Mouse (Mus musculus) retina, postnatal 7 days (tissue): ENCODE data around the gene Atp11c.

ENCODE experiments used
- DNase-seq: peaks from one replicate; pipeline ENCODE4 v3.0.0-alpha.2; 2012; ENCODE audit warnings: low read depth, low spot score

Gene Atp11c

DNA sequence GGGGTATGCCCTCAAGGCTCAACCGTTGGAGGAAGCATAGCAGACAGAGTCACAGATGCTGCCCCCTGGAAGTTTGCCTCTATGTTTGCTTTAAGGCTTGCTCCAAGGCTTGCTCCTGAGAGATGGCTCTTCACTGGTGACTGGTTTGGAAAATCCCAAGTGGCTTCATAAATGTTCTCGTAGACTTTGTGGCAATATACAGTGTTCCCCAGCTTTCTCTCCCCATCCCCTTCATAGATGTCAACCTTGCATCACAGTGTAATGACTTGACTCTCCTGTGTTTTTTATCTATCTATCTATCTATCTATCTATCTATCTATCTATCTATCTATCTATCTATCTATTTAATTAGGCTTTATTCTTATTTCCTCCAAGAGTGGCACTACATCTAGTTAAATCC lies at the start of gene Atp11c:
Gene Atp11c (minus strand): TSS at position 101 of the 400 bp plus-strand sequence.
- DNase-seq = no peak

- DNase-seq = peak; percentile 1
Measured at GRCm38 (mm10) chrX:60609202-60609601, 16.7 kb upstream of the Atp11c start.

DNA sequence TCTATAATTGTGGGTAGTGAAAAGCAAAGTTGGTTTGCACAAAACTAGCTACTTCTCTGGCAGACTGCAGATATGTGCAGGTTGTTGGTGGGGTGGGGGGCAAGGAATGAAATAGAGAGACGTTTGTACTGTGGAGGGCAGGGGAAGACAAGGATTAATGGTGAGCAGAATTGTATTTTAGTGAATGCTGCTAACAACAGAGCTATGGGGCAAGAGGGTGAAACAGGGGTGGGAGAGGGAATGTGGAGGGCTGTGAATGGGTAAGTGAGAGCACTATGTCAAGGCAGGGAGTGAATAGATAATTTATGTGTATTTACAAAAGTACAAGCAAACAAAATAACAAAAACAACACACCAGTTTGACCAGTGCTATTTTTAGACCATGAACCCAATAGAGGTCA lies 22.0 kb downstream of the Atp11c start:
- no peak for DNase-seq

- no peak for DNase-seq
Measured at GRCm38 (mm10) chrX:60569047-60569446, 23.5 kb downstream of the Atp11c start.

DNA sequence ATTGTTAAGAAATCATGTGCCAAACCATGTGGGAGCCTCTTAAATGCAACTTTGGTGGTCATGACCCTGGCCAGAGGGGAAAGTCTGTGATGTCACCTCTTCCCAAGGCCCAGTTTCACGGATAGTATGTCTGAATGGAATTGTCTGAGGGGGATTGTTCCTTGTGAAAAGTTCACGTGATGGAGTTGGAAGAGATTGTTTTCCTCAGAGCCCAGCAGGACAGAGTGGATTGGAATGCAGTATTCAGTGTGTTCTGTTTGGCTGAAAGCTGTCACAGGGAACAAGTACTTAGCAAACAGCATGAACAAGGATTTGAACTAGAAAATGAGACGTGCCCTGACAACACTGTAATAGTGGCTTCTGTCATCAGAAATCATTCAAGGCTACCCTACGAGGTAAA lies 37.3 kb downstream of the Atp11c start:
- DNase-seq = no peak

DNA sequence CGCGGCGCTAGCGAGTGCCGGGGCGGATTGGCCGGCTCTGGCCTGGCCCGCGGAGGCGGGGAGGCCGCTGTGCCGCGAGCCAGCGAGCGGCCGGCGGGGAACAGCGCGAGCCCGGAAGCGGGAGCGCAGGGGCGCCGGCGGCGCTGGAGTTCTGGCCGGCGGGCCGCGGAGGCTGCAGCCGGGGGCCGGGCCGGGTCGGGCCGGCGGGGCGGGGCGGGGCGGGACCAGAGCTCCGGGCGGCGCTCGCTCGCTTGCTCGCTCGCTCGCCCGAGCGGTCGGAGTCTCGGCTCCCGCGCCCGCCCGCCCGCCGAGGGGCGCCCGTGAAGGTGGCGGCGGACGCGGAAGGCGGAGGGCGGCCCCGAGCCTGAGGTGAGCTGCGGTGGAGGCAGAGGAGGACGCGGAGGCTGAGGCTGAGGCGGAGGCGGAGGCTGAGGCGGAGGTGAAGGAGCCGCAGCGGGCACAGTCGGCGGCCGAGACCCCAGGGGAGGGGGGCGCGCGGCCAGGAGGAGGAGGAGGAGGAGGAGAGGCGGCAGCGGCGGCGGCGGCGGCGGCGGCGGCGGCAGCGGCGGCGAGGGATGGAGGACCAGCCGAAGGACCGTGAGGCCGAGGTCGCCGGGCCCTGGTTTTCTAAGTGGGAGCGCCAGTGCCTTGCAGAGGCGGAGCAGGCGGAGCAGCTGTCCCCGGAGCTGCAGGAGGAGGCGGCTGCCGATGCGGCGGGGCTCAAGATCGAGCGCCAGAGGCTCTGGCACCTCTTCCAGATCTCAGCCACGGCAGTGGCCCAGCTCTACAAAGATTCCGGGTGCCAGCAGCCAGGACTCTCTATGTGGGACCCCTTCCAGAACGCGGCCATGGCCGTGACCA lies 44.8 kb downstream of the Atp11c start:
- DNase-seq = peak; percentile 16

DNA sequence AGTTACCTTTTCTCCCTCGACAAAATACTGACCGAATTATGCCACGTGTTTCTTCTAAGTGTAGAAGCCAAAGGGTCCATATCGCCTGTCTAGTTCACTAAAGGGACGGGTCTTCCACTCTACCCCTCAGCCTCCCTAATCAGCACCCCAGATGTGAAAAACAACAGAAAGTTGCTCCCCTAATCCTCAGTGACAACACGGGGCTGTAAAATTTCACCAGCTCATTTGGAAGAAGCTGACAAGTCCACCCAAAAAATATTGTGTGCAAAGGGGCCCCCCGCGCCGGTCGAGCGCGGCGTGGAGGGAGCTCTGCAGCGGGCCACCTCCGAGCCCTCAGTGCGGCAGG lies 45.4 kb downstream of the Atp11c start:
- no peak for DNase-seq

DNA sequence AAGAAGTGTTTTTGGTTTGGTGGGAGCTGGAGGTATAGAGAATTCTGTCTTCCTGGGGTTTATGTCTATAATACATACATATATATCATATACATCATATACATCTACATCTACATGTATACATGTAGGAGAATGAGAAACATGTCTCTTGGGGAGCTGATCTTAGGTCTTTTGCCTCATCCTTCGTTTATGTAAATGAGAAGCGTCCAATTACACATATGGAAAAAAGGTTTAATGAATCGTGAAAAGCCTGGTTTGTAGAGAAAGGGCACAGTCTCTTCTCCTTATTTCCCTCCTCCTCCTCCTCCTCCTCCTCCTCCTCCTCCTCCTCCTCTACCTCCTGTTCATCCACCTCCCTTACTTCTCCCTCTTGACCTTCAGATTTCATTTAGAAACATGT lies 46.6 kb downstream of the Atp11c start:
- no peak for DNase-seq

GRCm38 (mm10) chrX:60545444-60545843 lies 47.1 kb downstream of the Atp11c start:
- no peak for DNase-seq

- DNase-seq = no peak
Measured at GRCm38 (mm10) chrX:60544098-60544497, 48.4 kb downstream of the Atp11c start.

- DNase-seq = no peak
Measured at GRCm38 (mm10) chrX:60542901-60543300, 49.6 kb downstream of the Atp11c start.

DNA sequence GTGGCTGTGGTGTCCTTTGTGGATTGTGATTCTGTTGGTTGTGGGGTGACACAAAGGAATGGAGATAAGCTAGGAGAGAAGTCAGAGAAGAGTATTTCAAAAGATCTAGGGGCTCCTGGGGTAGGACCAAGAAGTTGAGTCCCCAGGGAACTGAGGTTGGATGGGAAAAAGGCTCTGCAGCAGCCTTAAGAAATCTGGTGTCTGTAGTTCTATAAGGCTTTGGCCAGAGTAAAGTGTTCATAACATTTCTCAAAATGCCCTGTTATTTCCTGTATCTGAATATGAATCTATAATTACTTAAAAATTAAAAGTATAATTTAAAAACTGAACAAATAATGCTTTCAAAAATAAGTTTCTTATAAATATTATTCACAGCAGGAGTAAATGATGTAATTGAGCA lies 53.3 kb downstream of the Atp11c start, which contains the start of gene Gm7073:
Gene Gm7073 (minus strand): TSS at position 101 of the 400 bp plus-strand sequence.
- no peak for DNase-seq

- peak; percentile 3 for DNase-seq
Measured at GRCm38 (mm10) chrX:60503995-60504394, 88.5 kb downstream of the Atp11c start.

DNA sequence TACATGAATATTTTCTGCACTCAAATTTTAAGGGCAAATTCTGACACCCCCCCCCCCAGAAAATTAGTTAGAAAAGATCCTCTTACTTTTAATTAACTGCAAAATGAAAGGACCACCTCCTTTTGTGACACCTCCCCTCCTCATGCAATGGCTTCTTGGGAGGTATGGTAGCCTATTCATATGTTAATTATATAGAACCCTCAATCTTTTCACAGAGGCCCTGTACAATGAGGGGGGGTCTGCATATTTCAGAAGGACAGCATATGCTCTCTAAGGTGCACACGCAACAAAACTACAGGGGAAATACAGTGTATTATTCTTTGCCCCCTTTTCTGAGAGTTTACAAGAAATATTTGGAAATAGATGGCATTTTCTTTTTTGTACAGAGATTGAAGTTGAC lies 94.7 kb downstream of the Atp11c start:
- no peak for DNase-seq

DNA sequence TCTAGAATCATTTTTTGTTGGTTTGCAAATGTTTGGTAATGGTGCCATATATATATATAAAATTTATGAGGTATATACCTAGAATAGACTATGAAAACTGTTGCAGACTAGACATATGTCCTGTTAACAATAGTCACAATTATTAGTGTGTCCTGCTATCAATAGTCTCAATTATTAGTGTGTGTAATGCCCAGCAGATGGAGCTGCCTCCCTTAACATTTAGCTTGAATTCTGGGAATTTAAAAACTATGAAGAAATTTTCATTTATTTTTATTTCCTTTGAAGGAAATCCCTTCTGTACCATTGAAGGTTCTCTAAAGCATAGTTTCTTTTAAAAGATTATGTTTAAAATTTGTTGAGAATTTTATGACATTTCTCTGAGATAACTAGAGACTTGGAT lies 97.2 kb downstream of the Atp11c start:
- no peak for DNase-seq

GRCm38 (mm10) chrX:60463786-60464185 lies 128.7 kb downstream of the Atp11c start:
- no peak for DNase-seq

- no peak for DNase-seq
Measured at GRCm38 (mm10) chrX:60414563-60415111, 177.9 kb downstream of the Atp11c start.

- no peak for DNase-seq
Measured at GRCm38 (mm10) chrX:60405681-60406080, 186.8 kb downstream of the Atp11c start.

DNA sequence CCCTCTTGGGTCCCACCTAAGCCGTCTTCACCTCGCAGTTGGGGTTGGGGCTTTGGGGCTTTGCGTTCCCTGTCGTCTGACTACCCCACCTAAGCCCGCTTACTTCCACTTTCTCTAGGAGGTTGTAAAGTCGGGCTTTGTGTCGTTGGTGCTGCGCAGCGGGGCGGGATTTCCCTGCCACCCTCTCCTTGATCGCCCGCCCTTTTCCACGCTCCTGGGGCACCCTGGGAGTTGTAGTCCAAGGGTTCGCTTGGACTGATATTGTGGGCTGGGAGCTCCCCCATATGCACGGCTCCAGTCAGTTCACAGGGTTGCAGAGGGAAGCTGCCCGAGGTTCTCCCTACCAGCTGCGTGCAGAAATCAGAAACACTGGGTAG lies 187.8 kb downstream of the Atp11c start:
- DNase-seq = peak; percentile 82

DNA sequence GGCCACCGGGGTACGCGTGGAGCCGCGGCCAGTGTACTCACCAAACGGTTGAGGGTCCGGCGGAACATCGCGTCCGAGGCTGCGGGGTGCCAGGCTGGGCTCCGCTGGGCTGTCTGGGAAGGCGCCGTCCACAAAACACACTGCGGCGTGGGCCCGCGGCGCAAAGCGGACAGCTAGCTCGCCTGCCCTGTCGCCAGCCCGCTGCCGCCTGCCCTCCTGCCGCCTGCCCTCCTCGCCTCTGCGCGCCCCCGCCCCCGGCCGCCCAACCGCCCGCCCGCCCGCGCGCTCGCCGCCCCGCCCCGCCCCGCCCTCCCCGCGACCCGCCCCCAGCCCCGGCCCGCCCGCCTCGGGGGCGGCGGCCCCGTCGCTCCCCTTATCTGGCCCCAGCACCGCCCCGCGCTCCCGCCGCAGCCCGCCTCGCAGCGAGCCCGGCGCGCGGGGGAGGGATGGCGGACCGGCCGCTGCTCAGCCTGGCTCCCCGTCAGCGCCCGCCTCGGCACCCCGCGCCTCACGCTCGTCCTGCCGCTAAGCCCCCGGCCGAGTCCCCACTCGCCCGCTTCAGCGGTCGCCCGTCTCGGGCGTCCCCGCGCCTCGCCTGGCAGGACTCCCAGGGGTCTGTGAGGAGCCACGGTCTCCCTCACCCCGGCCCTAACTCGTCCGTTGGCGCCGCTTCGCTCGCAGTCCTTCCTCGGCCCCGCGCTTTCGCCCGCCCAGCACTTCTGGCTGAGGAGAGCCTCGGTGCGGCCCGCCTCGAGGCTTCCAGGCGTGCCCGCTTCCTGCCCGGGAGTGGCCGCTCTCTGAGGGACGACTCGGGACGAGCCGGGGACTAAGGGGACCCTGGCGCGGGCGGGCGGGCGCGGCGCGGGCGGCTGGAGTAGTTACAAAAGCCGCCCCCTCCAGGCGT lies 188.5 kb downstream of the Atp11c start:
- peak; percentile 49 for DNase-seq

DNA sequence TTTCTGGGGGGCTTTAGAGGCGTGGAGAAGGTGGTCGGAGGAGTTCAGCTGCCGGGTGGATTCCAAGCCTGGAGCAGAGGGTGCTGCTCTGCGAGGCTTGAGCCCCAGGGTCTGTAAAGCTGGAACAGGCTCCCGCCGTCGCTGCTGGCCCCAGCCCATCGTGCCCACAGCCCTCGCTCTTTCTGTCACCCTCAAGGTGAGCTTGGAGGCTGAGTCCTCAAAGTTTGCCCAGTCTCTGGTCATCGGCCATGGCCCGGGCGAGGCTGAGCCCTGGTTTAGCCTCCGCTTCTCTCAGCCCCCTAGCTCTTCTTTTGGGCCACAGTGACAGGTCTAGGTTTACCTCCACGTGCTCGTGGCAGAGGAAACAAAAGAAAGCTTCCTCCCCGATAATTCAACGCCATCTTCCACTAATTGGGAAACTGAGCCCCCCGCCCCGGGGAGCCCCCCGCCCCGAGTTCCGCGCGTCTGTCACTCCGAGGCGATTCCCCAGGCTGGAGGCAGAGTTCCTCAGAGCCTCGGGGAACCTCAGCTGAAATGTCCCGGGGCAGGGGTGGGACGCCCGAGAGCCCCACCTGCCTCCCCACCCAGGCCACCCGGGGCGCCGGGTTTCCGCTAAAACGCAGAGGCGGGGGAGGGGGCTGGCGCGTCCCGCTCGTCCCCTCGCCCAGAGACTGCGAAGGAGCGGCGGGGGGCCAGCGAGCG lies 189.3 kb downstream of the Atp11c start:
- no peak for DNase-seq

DNA sequence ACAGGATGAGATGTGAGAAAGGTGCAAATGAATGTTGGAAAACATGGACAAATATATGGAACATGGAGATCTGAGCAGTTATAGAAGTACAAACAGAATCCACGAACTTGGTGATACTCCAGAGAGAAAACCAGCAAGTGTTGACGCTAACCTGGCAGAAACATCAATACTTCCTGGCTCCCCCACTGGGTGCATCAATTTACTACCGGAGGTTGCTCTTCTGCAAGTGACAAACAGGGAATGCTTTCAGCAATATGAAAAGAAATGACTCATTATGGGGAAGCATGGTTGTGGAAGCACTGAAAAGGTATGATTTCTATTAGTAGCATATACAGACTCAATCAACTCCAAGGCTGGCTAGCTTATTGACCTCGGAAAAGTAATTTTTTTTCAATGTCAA lies 198.2 kb downstream of the Atp11c start:
- DNase-seq = no peak
